Mouse (Mus musculus) c-Kit-positive CD71-negative TER-119-negative erythroid progenitor cells, embryonic 14.5 days (primary cell): ENCODE measurements at regions not wholly inside any gene's neighbourhood (a gene's known extent, or its start where the extent isn't known, plus 50 kb on each side); places are given as distances from the start of the nearest gene placed in this dataset.
"Not testable (repeated sequence)": the region's sequence is repeated elsewhere in the genome, so short reads cannot be mapped to it uniquely, and the experiment has no call there.

Experiments used
- DNase-seq: peaks from one replicate; pipeline ENCODE4 v3.0.0-alpha.2; 2013; ENCODE audit warnings: low read depth

- DNase-seq = no peak
Observed at GRCm38 (mm10) chr5:74825517-74826254, 123.0 kb upstream of the Lnx1 start.

- no peak for DNase-seq
Observed at GRCm38 (mm10) chr5:74823719-74824118, 121.0 kb upstream of the Lnx1 start.

GRCm38 (mm10) chr5:74821969-74822368, 119.3 kb upstream of the Lnx1 start:
- no peak for DNase-seq

GRCm38 (mm10) chr5:74816523-74816922, 113.8 kb upstream of the Lnx1 start:
- DNase-seq = no peak

GRCm38 (mm10) chr5:74813396-74813795, 110.7 kb upstream of the Lnx1 start:
- DNase-seq = no peak

GRCm38 (mm10) chr5:74811046-74811445, 108.3 kb upstream of the Lnx1 start:
- DNase-seq = no peak

GRCm38 (mm10) chr5:74807581-74808221, 105.0 kb upstream of the Lnx1 start:
- no peak for DNase-seq

GRCm38 (mm10) chr5:74801946-74802345, 99.2 kb upstream of the Lnx1 start:
- no peak for DNase-seq

GRCm38 (mm10) chr5:74800351-74800750, 97.6 kb upstream of the Lnx1 start:
- no peak for DNase-seq

- peak; percentile 17 for DNase-seq
Observed at GRCm38 (mm10) chr5:74796421-74797067, 93.8 kb upstream of the Lnx1 start.

GRCm38 (mm10) chr5:74794726-74795125, 92.0 kb upstream of the Lnx1 start:
- DNase-seq = no peak

- DNase-seq = no peak
Observed at GRCm38 (mm10) chr5:74793431-74793830, 90.7 kb upstream of the Lnx1 start.

- no peak for DNase-seq
Observed at GRCm38 (mm10) chr5:74792936-74793335, 90.2 kb upstream of the Lnx1 start.

GRCm38 (mm10) chr5:74792301-74792700, 89.6 kb upstream of the Lnx1 start:
- no peak for DNase-seq

- DNase-seq = not testable (repeated sequence)
Observed at GRCm38 (mm10) chr5:74790501-74790900, 87.8 kb upstream of the Lnx1 start.

GRCm38 (mm10) chr5:74783906-74784305, 81.2 kb upstream of the Lnx1 start:
- no peak for DNase-seq

GRCm38 (mm10) chr5:74778076-74778465, 75.4 kb upstream of the Lnx1 start:
- no peak for DNase-seq

- DNase-seq = no peak
Observed at GRCm38 (mm10) chr5:74777381-74778075, 74.8 kb upstream of the Lnx1 start.

- no peak for DNase-seq
Observed at GRCm38 (mm10) chr5:74776081-74776480, 73.4 kb upstream of the Lnx1 start.

GRCm38 (mm10) chr5:74775596-74775995, 72.9 kb upstream of the Lnx1 start:
- no peak for DNase-seq

- DNase-seq = no peak
Observed at GRCm38 (mm10) chr5:74773558-74774429, 71.1 kb upstream of the Lnx1 start.

- no peak for DNase-seq
Observed at GRCm38 (mm10) chr5:74771121-74771520, 68.4 kb upstream of the Lnx1 start.
